Mouse (Mus musculus) monocyte, adult 5-6 weeks (primary cell): Measurements from ENCODE around the gene Mlxipl. TPM values are rescaled to one million over a fixed set of nuclear protein-coding genes. Genes with fewer than 3 reads are reported as not detected.
"Not testable (repeated sequence)": the region's sequence is repeated elsewhere in the genome, so short reads cannot be mapped to it uniquely, and the experiment has no call there.

Source experiments
- ATAC-seq: fragments of 153-309, 156-312 bp; replicated peaks from 2 replicates; pipeline ENCODE4 v1.8.0; 2017; ENCODE audit warnings: mild to moderate bottlenecking; ENCODE audit not compliant: low TSS enrichment, insufficient number of reproducible peaks, severe bottlenecking, poor library complexity, low FRiP score
- total RNA-seq: library from RNA; stranded (forward); fragments of 200-1000, 200-491, 200-594 nt; gene quantifications from 3 replicates; pipeline ENCODE4 v1.2.3, GENCODE M21; 2017

Gene Mlxipl
- 0.57 to 4.5 TPM (median 1.1 TPM) in 3 replicates for total RNA-seq

DNA sequence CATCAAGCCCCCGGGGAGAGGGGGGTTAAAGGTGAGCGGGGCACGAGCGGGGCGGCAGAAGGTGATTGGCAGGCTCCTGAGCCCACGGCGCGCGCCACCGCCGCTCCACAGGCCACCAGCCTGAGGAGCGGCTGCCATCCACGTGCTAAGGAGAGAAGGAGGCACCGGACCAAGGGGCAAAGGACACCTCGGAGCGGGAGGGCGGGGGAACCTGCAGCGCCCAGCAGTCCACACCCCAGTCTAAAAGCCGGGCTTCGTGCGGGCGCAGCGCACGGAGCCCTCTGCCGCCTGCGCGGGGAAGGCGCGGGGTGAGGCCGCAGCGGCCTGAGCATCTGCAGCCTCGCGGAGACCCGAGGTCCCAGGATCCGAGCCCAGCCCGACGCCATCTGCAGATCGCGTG lies at the start of gene Mlxipl:
Mlxipl (plus strand) TSS at position 238 of the 400 bp plus-strand sequence.
- ATAC-seq, result no peak

GRCm38 (mm10) chr5:135040059-135040458 lies 49.6 kb upstream of the Mlxipl start:
- ATAC-seq, result no peak

- ATAC-seq, result no peak
Measured at GRCm38 (mm10) chr5:135040777-135041176, 48.9 kb upstream of the Mlxipl start.

DNA sequence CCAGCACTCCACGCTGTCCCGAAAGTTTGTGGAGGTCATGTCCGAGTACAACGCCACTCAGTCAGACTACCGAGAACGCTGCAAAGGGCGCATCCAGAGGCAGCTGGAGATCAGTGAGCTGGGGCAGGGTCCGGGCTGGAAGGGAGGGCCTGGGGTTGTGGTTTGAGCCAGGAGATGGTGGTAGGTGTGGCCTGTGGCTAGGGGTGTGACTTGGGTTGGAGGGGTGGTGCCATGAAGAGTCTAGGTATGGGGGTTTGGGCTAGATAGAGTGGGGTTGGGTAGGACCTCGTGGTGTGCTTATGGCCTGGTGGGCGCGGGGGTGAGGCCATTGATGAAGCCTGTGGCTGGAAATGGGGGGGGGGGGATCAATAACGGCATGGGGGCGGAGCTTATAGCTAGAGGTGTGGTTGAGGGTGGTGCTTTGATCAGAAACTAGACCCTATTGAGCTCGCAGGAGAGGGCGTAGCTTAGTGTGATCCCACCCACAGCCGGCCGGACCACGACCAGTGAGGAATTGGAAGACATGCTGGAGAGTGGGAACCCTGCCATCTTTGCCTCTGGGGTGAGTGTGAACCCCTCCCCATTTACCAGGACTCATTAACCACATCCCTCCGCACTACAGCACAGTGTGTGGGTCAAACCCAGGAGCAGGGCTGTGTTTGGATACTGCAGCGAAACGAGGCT lies 47.4 kb upstream of the Mlxipl start:
- no peak for ATAC-seq

GRCm38 (mm10) chr5:135044575-135044974 lies 45.1 kb upstream of the Mlxipl start:
- no peak for ATAC-seq

DNA sequence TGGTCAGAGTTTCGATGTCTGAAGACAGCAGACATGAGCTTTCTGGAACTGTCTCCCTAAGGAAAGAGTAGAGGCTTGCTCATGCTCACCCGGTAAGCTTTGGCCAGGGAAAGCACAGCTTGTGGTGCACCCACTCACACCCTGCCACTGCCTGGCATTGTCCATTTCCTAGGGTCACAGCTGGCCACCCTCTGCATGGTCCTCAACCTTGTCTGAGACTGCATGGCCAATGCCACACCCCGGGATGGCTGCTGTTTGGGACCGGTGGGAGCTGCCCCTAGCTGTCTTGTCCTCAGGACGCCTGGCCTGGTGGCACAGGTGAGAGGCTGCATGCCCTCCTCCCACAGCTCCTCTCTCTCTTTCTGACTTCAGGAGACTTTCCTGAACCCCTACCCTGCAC lies 41.2 kb upstream of the Mlxipl start:
- no peak for ATAC-seq

DNA sequence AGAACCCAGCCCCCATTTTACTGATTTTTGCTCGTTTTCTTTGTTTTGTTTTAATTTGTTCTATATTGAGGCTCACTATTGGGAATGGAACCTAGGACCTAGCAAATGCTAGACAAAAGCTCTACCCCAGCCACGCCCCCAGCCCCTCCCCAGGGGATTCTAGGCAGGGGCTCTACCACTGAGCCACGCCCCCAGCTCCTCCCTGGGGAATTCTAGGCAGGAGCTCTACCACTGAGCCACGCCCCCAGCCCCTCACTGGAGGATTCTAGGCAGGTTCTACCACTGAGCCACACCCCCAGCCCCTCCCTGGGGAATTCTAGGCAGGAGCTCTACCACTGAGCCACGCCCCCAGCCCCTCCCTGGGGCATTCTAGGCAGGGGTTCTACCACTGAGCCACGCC lies 40.4 kb upstream of the Mlxipl start:
- ATAC-seq, result not testable (repeated sequence)

- no peak for ATAC-seq
Measured at GRCm38 (mm10) chr5:135053356-135053755, 36.3 kb upstream of the Mlxipl start.

DNA sequence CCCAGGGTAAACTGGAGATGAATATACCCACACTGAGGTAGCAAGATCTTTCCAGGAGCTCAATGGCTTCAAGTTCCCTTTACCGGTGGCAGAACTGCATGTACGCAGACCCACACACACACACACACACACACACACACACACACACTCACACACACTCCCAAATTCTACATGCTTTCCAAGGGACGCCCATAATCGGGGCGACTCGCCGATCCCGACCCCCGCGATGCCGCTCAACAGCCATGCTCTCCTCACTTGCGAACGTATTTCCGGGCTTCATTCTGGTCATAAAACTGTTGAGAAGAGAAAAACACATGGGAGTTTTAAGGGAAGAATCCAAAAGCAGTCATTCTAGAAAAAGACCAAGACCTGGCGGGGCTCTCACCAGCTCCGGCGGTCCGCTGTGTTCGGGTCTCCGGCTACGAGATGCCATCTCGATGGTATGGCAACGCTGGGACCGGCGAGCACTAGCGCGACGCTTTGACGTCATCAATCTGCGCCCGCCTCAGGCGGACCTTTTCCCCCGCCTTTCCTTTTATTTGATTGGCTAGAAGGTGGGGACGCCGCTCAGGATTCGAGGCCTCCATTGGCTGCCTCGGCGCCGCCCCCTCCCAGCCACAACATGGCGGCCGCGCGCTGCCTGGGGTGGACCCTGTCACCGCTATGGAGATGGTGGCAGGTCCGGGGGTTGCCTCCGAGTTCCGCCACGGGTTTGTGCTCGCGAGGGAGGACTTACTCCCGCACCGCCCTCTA lies 25.9 kb upstream of the Mlxipl start, which contains the start of gene Dnajc30:
Dnajc30 (plus strand) TSS at position 574 of the 753 bp plus-strand sequence.
- ATAC-seq, result peak; percentile 94

DNA sequence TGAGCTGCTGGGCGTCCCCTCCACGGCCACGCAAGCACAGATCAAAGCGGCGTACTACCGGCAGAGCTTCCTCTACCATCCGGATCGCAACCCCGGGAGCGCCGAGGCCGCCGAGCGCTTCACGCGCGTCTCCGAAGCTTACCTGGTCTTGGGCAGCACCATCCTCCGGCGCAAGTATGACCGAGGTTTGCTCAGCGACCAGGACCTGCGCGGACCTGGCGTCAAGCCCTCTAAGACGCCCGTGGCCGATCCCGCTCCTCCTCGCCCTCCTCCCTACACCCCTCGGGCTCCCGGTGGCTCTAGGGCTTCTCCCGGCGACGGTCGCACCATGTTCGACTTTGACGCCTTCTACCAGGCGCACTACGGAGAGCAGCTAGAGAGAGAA lies 25.3 kb upstream of the Mlxipl start:
- no peak; the same call in 1 of the 2 replicates for ATAC-seq

DNA sequence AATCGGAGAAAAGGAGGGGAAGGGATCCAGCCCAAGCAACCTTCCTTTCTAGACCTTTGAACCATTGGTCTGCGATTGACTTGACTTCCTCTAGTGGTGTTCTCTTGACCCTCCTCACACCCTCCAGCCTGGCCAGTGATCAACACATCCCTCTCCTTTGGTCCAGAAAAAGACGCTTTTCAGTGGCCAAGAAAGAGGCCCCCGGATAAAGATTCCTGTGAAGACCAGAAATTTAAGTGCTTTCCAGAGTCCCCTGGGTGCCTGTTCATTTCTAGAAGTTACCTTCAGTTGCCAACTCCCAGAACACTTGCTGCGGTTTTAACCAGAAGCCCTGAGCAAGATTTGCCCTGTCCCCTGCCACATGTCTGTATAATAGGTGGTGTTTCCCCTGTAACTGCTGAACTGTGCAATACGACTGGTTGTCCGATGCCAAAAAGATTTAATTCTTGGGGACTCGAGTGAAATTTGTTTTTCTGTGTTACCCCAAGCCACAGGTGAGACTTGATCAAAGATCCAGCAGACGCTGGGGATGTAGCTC lies 24.7 kb upstream of the Mlxipl start, which contains the start of gene Bud23:
Bud23 (minus strand) TSS at position 51 of the 538 bp plus-strand sequence.
- ATAC-seq, result not testable (repeated sequence)

DNA sequence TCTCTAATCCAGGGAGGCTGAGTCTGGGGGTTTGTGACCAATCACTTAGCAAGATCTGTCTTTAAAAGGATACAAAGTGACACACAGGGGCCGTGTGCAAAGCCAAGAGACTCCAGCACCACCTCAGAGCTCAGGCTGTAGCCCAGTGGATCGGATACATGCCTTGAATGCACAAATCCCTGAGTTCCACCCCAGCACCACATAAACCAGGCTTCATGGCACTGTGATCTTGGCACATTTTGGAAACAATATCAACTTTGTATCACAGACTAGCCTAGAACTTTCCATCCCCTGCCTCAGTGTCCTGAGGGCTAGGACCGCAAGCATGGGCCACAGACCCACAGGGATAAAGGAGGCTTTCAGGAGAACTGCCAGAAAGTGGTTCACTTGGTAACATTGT lies 23.7 kb upstream of the Mlxipl start:
- no peak for ATAC-seq

DNA sequence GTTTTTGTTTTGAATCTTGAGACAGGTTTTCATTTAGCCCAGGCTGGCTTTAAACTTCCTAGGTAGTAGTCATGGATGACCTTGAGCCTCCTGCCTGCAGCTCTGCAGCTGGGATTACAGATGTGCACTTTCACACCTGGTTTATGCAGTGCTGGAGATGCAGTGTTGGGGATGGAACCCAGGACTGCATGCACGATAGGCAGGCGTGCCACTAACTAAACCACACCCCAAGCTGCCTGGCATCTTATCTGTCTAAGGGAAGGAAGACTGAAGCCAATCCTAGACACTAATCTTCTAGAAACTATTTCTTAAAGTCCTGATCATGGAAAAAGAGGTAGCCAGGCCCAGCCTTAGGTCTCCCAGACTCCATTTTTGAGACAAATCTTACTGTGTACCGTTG lies 19.2 kb upstream of the Mlxipl start:
- ATAC-seq, result no peak

- ATAC-seq, result no peak
Measured at GRCm38 (mm10) chr5:135072061-135072460, 17.6 kb upstream of the Mlxipl start.

- ATAC-seq, result no peak
Measured at GRCm38 (mm10) chr5:135072720-135073119, 17.0 kb upstream of the Mlxipl start.

- ATAC-seq, result no peak
Measured at GRCm38 (mm10) chr5:135073349-135074150, 16.1 kb upstream of the Mlxipl start.

DNA sequence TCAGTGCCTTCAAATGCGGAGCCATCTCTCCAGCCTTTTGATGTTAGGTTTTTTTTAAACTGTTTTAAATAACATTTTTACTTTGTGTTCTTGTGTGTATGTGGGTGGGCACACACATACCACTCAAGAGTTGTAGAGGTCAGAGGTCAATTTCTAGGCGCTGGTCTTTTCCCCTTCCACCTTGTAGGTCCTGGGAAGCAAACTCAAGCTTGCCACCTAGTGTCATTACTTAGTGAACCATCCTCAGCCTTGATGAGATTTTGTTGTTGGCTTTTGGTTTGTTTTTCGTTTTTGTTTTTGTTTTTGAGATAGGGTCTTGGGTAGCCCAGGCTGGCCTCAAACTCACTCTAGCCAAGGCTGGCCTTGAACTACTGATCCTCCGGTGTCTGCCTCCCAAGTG lies 14.0 kb upstream of the Mlxipl start:
- ATAC-seq, result no peak

GRCm38 (mm10) chr5:135076368-135076767 lies 13.3 kb upstream of the Mlxipl start:
- ATAC-seq, result no peak

GRCm38 (mm10) chr5:135076931-135077505 lies 12.7 kb upstream of the Mlxipl start:
- ATAC-seq, result no peak
